Mouse (Mus musculus) forebrain, postnatal 0 days (tissue): Measurements from ENCODE around the gene Tbxa2r. TPM values are rescaled to one million over a fixed set of nuclear protein-coding genes. Genes with fewer than 3 reads are reported as not detected.

ENCODE experiments used
- ATAC-seq: fragments of 200-750 bp; cut with Nextera tagmentation; 2 replicates; pipeline ENCODE4 v1.8.0; 2017; ENCODE audit warnings: mild to moderate bottlenecking, moderate library complexity
- DNase-seq: peaks from one replicate; pipeline ENCODE4 v3.0.0-alpha.2; 2015
- H3K27ac ChIP-seq: fragments of 300-500 bp; sonication (generic); 2 replicates; pipeline ENCODE4 v1.5.1; 2014; ENCODE audit warnings: low read depth, mild to moderate bottlenecking, antibody characterized with exemption, low read length, moderate library complexity, mixed read lengths
- H3K27me3 ChIP-seq: fragments of 300-500 bp; sonication (generic); 2 replicates; pipeline ENCODE4 v1.6.1; 2014; ENCODE audit warnings: mild to moderate bottlenecking, low read length, mixed read lengths; ENCODE audit not compliant: insufficient read depth
- H3K36me3 ChIP-seq: fragments of 300-500 bp; sonication (generic); 2 replicates; pipeline ENCODE4 v1.6.1; 2014; ENCODE audit warnings: mild to moderate bottlenecking, moderate library complexity; ENCODE audit not compliant: insufficient read depth
- H3K4me1 ChIP-seq: fragments of 300-500 bp; sonication (generic); 2 replicates; pipeline ENCODE4 v1.6.1; 2014; ENCODE audit warnings: antibody characterized with exemption; ENCODE audit not compliant: insufficient read depth
- H3K4me2 ChIP-seq: fragments of 300-500 bp; sonication (generic); 2 replicates; pipeline ENCODE4 v1.6.1; 2014; ENCODE audit warnings: low read depth, mild to moderate bottlenecking, moderate library complexity
- H3K4me3 ChIP-seq: fragments of 300-500 bp; sonication (generic); 2 replicates; pipeline ENCODE4 v1.5.1; 2014; ENCODE audit warnings: low read depth, low read length, mixed read lengths
- H3K9ac ChIP-seq: fragments of 300-500 bp; sonication (generic); 2 replicates; pipeline ENCODE4 v1.6.1; 2014; ENCODE audit warnings: mild to moderate bottlenecking
- H3K9me3 ChIP-seq: fragments of 300-500 bp; sonication (generic); 2 replicates; pipeline ENCODE4 v1.6.1; 2016; ENCODE audit warnings: low read length
- CTCF ChIP-seq: sonication (generic); IDR thresholded peaks from 2 replicates; pipeline ENCODE4 v1.5.1; 2016; ENCODE audit warnings: antibody characterized with exemption, control low read depth, low read depth
- WGBS: fragments of 180-500 bp; shearing (Covaris S2); extraction: QIAGEN DNeasy Blood & Tissue Kit; methylation state at CpG from one replicate; pipeline ENCODE4 v1.1.7; 2014; 5-methylcytosine and 5-hydroxymethylcytosine counted together
- polyA plus RNA-seq: library from polyadenylated mRNA; unstranded; fragments of >200 nt; fragmentation: Nextera tagmentation; extraction: Ambion mirVana; gene quantifications from 2 replicates; pipeline ENCODE4 v1.2.1, GENCODE M21; 2015
- total RNA-seq: library from RNA; depleted of rRNA; stranded (reverse); fragments of >200 nt; gene quantifications from 2 replicates; pipeline ENCODE4 v1.2.3, GENCODE M21; 2014

The Tbxa2r gene
- total and polyA plus RNA-seq, 2 experiments from 2014 or later, result 3.3 to 3.9 TPM

DNA sequence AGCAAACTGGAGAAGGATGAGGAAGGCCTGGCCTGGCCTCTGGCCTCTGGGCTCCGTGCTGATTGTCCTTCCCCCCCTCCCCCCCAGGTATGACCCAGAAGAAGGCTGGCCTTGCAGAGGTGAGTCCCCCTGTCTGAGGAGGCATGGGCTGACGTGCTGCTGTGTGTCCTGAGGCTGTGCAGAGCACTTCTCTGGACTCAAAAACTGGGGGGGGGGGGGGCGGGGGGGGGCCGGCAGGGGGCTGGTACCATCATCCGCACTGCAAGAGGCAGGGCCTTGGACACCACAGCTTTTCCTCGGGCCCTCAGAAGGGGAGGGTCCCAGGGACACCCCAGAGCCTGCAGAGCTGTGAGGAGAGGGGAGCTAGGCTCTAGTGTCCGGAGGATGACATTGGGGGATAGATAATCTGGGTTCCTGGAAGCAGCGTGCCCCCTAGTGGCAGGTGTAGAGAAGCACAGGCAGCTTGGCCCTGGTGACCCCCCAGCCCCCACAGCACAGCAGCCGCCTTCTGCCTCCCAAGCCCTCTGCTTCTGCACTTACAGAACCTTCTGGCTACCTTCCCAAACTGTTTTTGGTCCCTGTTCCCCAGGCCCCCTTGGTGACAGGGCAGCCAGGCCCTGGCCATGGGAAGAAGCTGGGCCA is 23.8 kb upstream of the Tbxa2r start:
- Histone ChIP-seq H3K9ac (no peak overlapping the region), H3K36me3 (peaks cover 46% of the 10 kb centered on the region), H3K4me3 (no peak overlapping the region), H3K4me2 (no peak overlapping the region), H3K27ac (no peak overlapping the region), H3K27me3 (no peaks in the 10 kb centered on the region), H3K9me3 (no peaks in the 10 kb centered on the region), H3K4me1 (no peaks in the 10 kb centered on the region; the same call in 1 of the 2 replicates)
- TF ChIP-seq CTCF, result peak; percentile 74
- DNase-seq, result no peak
- 29% methylated on average over 7 of the region's 9 CpGs for WGBS
- ATAC-seq, result peak; percentile 28; the same call in 1 of the 2 replicates

DNA sequence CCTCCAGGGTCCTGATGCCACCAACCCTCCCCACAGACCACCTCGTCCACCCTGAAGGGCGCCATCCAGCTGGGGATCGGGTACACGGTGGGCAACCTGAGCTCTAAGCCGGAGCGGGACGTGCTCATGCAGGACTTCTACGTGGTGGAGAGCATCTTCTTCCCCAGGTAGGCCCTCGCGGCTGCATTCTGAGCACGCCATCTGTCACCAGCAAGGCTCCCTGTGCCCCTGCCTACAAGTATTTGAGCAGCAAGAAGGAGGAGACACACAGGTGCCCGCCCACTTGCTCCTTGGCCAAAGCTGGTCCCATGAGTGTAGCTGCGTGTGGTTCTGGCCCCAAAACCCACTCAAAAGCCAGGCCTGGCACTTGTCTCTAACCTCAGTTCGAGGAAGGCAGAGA is 22.9 kb upstream of the Tbxa2r start:
- no peak for ATAC-seq
- 93% methylated on average over 14 of the region's 14 CpGs for WGBS
- H3K27me3 ChIP-seq, result no peaks in the 10 kb centered on the region
- TF ChIP-seq CTCF, result no peak
- H3K4me1 ChIP-seq, result no peaks in the 10 kb centered on the region; the same call in 1 of the 2 replicates
- no peak overlapping the region for H3K4me2 ChIP-seq
- H3K27ac ChIP-seq, result no peak overlapping the region
- no peak overlapping the region for H3K9ac ChIP-seq
- DNase-seq, result no peak
- H3K36me3 ChIP-seq, result peaks cover 56% of the 10 kb centered on the region
- no peaks in the 10 kb centered on the region for H3K9me3 ChIP-seq
- no peak overlapping the region for H3K4me3 ChIP-seq

DNA sequence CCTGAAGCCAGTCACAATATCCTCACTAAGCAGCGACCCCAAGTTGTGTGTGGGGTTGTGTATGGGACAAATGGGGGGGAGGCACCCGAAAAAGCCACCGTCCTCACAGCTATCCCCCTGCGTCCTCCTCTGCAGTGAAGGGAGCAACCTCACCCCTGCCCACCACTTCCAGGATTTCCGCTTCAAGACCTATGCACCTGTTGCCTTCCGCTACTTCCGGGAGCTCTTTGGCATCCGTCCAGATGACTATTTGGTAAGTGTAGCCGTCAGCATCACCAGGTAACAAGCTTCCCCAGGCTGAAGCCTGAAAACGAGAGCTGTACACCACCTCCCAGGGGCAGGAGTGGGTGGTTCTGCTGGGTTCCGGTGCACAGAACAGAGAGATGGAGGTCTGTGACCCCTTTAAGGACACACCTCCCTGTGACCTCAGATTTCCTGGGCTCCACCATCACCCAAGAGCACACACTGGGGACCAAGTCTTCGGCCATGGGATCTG is 22.3 kb upstream of the Tbxa2r start:
- WGBS, result 92% methylated on average over 12 of the region's 12 CpGs
- DNase-seq (no peak), ATAC-seq (no peak)
- H3K4me1 ChIP-seq, result no peaks in the 10 kb centered on the region; the same call in 1 of the 2 replicates
- H3K27me3 ChIP-seq, result no peaks in the 10 kb centered on the region
- H3K9ac ChIP-seq, result no peak overlapping the region
- H3K4me2 ChIP-seq, result no peak overlapping the region
- TF ChIP-seq CTCF, result no peak
- H3K4me3 ChIP-seq, result no peak overlapping the region
- peaks cover 61% of the 10 kb centered on the region for H3K36me3 ChIP-seq
- H3K9me3 ChIP-seq, result no peaks in the 10 kb centered on the region
- H3K27ac ChIP-seq, result no peak overlapping the region

DNA sequence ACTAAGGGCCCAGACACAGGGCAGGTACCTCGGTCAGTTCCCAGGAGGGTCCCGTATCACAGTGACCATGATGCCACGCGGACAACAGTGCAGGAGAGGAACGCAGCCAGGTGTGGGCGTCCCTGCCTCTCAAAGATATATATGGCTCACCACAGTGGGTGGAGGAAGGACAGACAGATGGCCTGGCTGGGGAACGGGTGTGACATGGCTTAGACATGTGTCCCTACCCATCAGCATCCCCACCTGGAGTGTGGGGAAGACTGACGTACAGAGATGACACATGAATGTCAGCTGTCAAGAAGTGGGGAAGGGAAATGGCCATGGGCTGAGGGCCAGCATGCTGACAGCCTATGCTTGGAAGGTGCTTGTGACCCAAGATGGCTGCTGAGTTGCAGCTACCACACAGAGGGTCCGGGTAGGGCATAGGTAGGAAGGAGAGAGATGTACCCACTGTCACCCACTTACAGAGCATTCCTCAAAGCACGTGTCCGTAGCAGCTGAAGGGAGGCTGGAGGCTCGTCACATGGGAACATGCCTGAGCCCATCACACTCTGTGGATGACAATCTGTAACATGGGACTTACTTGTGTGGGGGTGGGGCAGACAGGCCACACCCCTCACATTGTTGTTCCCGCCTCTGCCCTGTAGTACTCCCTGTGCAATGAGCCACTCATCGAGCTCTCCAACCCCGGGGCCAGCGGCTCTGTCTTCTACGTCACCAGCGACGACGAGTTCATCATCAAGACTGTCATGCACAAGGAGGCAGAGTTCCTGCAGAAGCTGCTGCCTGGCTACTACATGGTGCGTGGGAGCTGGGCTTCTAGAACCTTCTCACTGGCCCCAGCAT is 21.5 kb upstream of the Tbxa2r start:
- DNase-seq (no peak), ATAC-seq (no peak)
- Histone ChIP-seq H3K4me3 (no peak overlapping the region), H3K36me3 (peaks cover 66% of the 10 kb centered on the region), H3K9ac (no peak overlapping the region), H3K27ac (no peak overlapping the region), H3K27me3 (no peaks in the 10 kb centered on the region), H3K4me2 (no peak overlapping the region), H3K4me1 (no peaks in the 10 kb centered on the region; the same call in 1 of the 2 replicates), H3K9me3 (no peaks in the 10 kb centered on the region)
- 93% methylated on average over 21 of the region's 21 CpGs for WGBS
- TF ChIP-seq CTCF, result no peak

DNA sequence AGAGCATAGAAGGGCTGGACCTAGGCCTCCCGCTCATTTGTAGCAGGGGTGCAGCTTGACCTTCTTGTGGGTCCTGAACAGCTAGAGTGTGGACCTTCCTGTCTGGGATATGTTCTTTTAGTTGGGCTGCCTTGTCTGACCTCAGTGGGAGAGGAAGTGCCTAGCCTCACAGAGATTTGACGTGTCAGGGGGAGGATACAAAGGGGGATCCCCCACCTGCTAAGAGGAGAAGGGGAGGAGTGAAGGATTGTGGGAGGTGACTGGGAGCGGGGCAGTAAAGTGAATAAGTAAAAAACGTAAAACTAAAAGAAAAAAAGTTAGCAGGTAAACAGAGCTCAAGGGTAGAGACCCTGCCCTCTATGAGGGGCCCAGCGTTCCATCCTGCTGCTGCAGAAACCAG is 19.0 kb upstream of the Tbxa2r start:
- no peak for DNase-seq
- Histone ChIP-seq H3K27ac (no peak overlapping the region), H3K4me3 (no peak overlapping the region), H3K9me3 (no peaks in the 10 kb centered on the region), H3K36me3 (peaks cover 91% of the 10 kb centered on the region), H3K4me1 (no peaks in the 10 kb centered on the region), H3K9ac (no peak overlapping the region), H3K4me2 (no peak overlapping the region), H3K27me3 (no peaks in the 10 kb centered on the region)
- WGBS, result 90% methylated on average over 5 of the region's 5 CpGs
- ATAC-seq, result no peak
- no peak for TF ChIP-seq CTCF

DNA sequence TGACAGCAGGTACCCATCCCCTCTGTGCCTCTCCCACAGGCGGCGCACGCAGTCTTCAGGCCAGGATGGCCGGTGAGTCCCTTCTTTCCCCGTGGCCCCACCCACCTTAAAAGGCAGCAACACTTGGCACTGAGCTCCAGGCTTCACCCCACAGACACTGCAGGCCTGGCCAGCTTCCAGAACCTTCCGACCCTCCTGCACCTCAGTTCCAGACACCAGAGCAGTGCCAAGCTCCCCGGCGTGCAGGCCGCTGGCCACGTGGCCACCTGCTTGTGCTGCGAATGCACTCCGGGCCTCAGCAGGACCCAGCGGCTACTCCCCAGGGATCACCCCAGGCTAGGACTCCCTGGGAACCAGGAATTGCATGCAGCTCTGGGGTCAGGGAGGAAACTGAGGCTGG is 14.9 kb upstream of the Tbxa2r start:
- H3K27me3 ChIP-seq, result no peaks in the 10 kb centered on the region
- H3K27ac ChIP-seq, result no peak overlapping the region
- no peak overlapping the region for H3K4me2 ChIP-seq
- H3K4me3 ChIP-seq, result no peak overlapping the region
- no peaks in the 10 kb centered on the region for H3K4me1 ChIP-seq
- peaks cover 100% of the 10 kb centered on the region for H3K36me3 ChIP-seq
- 90% methylated on average over 13 of the region's 13 CpGs for WGBS
- H3K9me3 ChIP-seq, result no peaks in the 10 kb centered on the region
- DNase-seq, result no peak
- H3K9ac ChIP-seq, result no peak overlapping the region
- no peak for TF ChIP-seq CTCF
- no peak for ATAC-seq

DNA sequence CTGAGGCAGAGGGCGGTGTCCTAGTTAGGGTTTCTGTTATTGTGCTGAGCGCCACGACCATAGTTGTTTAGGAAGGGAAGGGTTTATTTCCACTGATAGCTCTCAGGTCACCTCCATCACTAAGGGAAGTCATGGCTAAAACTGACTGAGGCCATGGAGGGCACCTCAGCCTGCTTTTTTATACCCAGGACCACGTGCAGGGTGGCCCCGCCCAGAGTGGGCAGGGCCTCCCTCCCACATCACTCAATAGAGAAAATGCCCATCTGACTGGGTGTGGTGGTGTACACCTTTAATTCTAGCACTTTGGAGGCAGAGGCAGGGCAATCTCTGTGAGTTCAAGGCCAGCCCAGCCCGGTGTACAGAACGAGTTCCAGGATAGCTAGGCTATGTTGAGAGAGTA is 14.3 kb upstream of the Tbxa2r start:
- H3K9ac ChIP-seq, result no peak overlapping the region
- no peaks in the 10 kb centered on the region for H3K27me3 ChIP-seq
- H3K4me3 ChIP-seq, result no peak overlapping the region
- H3K4me1 ChIP-seq, result no peaks in the 10 kb centered on the region
- no peaks in the 10 kb centered on the region for H3K9me3 ChIP-seq
- H3K4me2 ChIP-seq, result no peak overlapping the region
- 79% methylated on average over 7 of the region's 7 CpGs for WGBS
- no peak for ATAC-seq
- no peak overlapping the region for H3K27ac ChIP-seq
- no peak for DNase-seq
- no peak for TF ChIP-seq CTCF
- peaks cover 97% of the 10 kb centered on the region for H3K36me3 ChIP-seq
